Mouse (Mus musculus) embryonic facial prominence, embryonic 10.5 days (tissue): ENCODE data around the gene Cdc42ep3. TPM values are rescaled to one million over a fixed set of nuclear protein-coding genes. Genes with fewer than 3 reads are reported as not detected.
A peak's percentile ranks its signal among the peaks of the same experiment; 100 is the strongest.

ENCODE experiments used
- DNase-seq: peaks from one replicate; pipeline ENCODE4 v3.0.0-alpha.2; 2017; ENCODE audit warnings: low spot score
- H3K27ac ChIP-seq: fragments of 300-500 bp; sonication (generic); replicated peaks from 2 replicates; pipeline ENCODE4 v1.5.1; 2016; ENCODE audit warnings: mild to moderate bottlenecking
- H3K27me3 ChIP-seq: fragments of 300-500 bp; sonication (generic); replicated peaks from 2 replicates; pipeline ENCODE4 v1.6.1; 2016; ENCODE audit warnings: low read depth, mild to moderate bottlenecking; ENCODE audit not compliant: poor library complexity, severe bottlenecking
- H3K36me3 ChIP-seq: fragments of 300-500 bp; sonication (generic); replicated peaks from 2 replicates; pipeline ENCODE4 v1.6.1; 2016; ENCODE audit warnings: mild to moderate bottlenecking, moderate library complexity
- H3K4me1 ChIP-seq: fragments of 300-500 bp; sonication (generic); 2 replicates; pipeline ENCODE4 v1.6.1; 2016
- H3K4me3 ChIP-seq: fragments of 300-500 bp; sonication (generic); 2 replicates; pipeline ENCODE4 v1.5.1; 2016; ENCODE audit warnings: mild to moderate bottlenecking, moderate library complexity
- H3K9me3 ChIP-seq: fragments of 300-500 bp; sonication (generic); 2 replicates; pipeline ENCODE4 v1.6.1; 2016; ENCODE audit warnings: mild to moderate bottlenecking
- WGBS: fragments of 180-500 bp; shearing (Covaris S2); methylation state at CpG from one replicate; pipeline ENCODE4 v1.1.7; 2016; 5-methylcytosine and 5-hydroxymethylcytosine counted together
- polyA plus RNA-seq: library from polyadenylated mRNA; unstranded; fragments of >200 nt; fragmentation: Nextera tagmentation; extraction: Ambion mirVana; gene quantifications from 2 replicates; pipeline ENCODE4 v1.2.1, GENCODE M21; 2016

Cdc42ep3 gene
- polyA plus RNA-seq, 1 experiment from 2014 or later: 18.8 TPM

GRCm38 (mm10) chr17:79355271-79355991, 540 bp upstream of the Cdc42ep3 start:
- Histone ChIP-seq H3K4me3 (peak overlapping the region; percentile 77), H3K9me3 (no peaks in the 10 kb centered on the region), H3K27me3 (peaks cover 79% of the 10 kb centered on the region), H3K4me1 (peaks cover 42% of the 10 kb centered on the region), H3K27ac (peak overlapping the region; percentile 84), H3K36me3 (no peaks in the 10 kb centered on the region)
- WGBS: under 1% methylated on average over 59 of the region's 59 CpGs
- DNase-seq: peak; percentile 85

GRCm38 (mm10) chr17:79354174-79354443, 782 bp downstream of the Cdc42ep3 start:
- WGBS: 1% methylated on average over 6 of the region's 6 CpGs
- Histone ChIP-seq H3K27me3 (peaks cover 81% of the 10 kb centered on the region), H3K4me3 (peak overlapping the region; percentile 77), H3K4me1 (peaks cover 45% of the 10 kb centered on the region), H3K36me3 (no peaks in the 10 kb centered on the region), H3K27ac (peak overlapping the region; percentile 84), H3K9me3 (no peaks in the 10 kb centered on the region)
- no peak for DNase-seq

- H3K4me1 ChIP-seq: peaks cover 45% of the 10 kb centered on the region
- H3K36me3 ChIP-seq: no peaks in the 10 kb centered on the region
- 3% methylated on average over 16 of the region's 16 CpGs for WGBS
- H3K4me3 ChIP-seq: peak overlapping the region; percentile 77
- peak overlapping the region; percentile 84 for H3K27ac ChIP-seq
- peak; percentile 44 for DNase-seq
- H3K27me3 ChIP-seq: peaks cover 77% of the 10 kb centered on the region
- H3K9me3 ChIP-seq: no peaks in the 10 kb centered on the region
These were observed 1.3 kb downstream of the Cdc42ep3 start for GRCm38 (mm10) chr17:79353446-79354173.

DNA sequence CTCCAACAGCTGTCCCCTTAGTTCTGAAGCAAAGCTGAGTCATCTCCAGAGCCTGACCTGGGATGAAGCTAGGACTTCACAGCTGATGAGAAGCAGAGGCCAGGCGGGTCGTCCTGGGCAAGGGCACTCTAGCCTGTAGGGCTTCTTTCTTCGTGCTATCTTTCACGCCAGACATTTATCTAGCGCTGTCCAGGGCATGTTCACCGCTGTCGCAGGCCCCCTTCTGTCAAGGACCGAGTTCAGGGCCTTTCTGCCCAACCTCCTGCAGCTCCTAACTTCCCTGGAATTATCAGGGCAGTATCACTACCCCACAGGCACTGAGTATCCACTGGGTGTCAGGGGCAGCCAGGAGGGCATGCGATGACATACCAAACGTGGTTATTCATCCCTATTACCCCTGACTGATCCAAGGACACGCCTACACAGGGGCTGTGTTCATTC, 4.1 kb downstream of the Cdc42ep3 start:
- WGBS: 81% methylated on average over 11 of the region's 11 CpGs
- peak; percentile 8 for DNase-seq
- Histone ChIP-seq H3K4me3 (no peak overlapping the region), H3K9me3 (no peaks in the 10 kb centered on the region), H3K36me3 (no peaks in the 10 kb centered on the region), H3K4me1 (peaks cover 46% of the 10 kb centered on the region), H3K27ac (no peak overlapping the region), H3K27me3 (peaks cover 51% of the 10 kb centered on the region)

GRCm38 (mm10) chr17:79349371-79349770, 5.5 kb downstream of the Cdc42ep3 start:
- no peaks in the 10 kb centered on the region for H3K9me3 ChIP-seq
- no peak overlapping the region for H3K4me3 ChIP-seq
- H3K36me3 ChIP-seq: no peaks in the 10 kb centered on the region
- no peak overlapping the region for H3K27ac ChIP-seq
- peaks cover 37% of the 10 kb centered on the region for H3K27me3 ChIP-seq
- DNase-seq: no peak
- WGBS: 84% methylated on average over 4 of the region's 4 CpGs
- peaks cover 32% of the 10 kb centered on the region for H3K4me1 ChIP-seq

DNA sequence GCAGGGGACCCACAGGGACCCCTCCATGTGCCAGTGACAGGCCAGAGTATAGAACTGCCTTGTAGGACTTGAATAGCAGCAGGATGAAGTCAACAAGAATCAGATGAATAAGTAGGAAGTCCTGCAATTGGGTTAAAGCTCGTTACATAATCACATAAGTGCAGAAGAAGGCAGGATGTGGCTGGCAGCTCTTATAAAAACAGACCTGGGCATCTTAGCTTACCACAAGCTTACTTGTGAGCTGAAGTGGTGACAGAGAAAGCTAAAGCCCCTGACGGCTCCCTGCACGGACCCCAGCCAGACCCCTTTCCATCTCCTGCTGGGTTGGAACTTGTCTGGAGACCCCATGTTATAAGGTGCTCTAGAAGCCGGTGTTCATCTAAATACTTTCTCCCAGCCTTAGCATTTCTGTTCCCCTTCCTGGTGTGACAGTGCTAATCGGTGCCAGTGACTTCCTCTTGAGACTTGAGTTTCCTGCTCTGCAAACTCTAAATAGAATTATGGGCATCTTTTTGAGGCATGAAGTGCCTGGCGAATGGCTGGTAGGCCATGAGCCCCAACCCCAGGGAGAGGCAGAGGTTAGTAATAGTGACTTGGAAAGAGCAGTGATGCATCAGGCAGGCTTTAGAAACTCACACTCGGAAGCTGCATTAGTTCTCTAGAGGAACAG, 6.8 kb downstream of the Cdc42ep3 start:
- peak; percentile 5 for DNase-seq
- H3K4me1 ChIP-seq: peaks cover 19% of the 10 kb centered on the region
- 74% methylated on average over 7 of the region's 7 CpGs for WGBS

GRCm38 (mm10) chr17:79347291-79347690, 7.6 kb downstream of the Cdc42ep3 start:
- DNase-seq: peak; percentile 5
- H3K27me3 ChIP-seq: peaks cover 17% of the 10 kb centered on the region; the same call in 1 of the 2 replicates
- no peak overlapping the region for H3K27ac ChIP-seq
- H3K4me3 ChIP-seq: no peak overlapping the region
- peaks cover 16% of the 10 kb centered on the region for H3K4me1 ChIP-seq
- WGBS: 90% methylated on average over 4 of the region's 4 CpGs
- no peaks in the 10 kb centered on the region for H3K9me3 ChIP-seq
- no peaks in the 10 kb centered on the region for H3K36me3 ChIP-seq

More for the DNA sequence above, 6.8 kb downstream of the Cdc42ep3 start:
- no peaks in the 10 kb centered on the region for H3K9me3 ChIP-seq
- H3K27me3 ChIP-seq: peaks cover 24% of the 10 kb centered on the region
- no peaks in the 10 kb centered on the region for H3K36me3 ChIP-seq
- no peak overlapping the region for H3K27ac ChIP-seq
- H3K4me3 ChIP-seq: no peak overlapping the region

GRCm38 (mm10) chr17:79345001-79345709, 9.7 kb downstream of the Cdc42ep3 start:
- no peaks in the 10 kb centered on the region for H3K9me3 ChIP-seq
- no peak overlapping the region for H3K27ac ChIP-seq
- H3K4me1 ChIP-seq: peaks cover 10% of the 10 kb centered on the region
- H3K4me3 ChIP-seq: no peak overlapping the region
- WGBS: 91% methylated on average over 25 of the region's 25 CpGs
- no peaks in the 10 kb centered on the region for H3K36me3 ChIP-seq
- no peak for DNase-seq
- 0 out of 2 replicates have a peak, but pooled peaks cover 5% of the 10 kb centered on the region for H3K27me3 ChIP-seq

DNA sequence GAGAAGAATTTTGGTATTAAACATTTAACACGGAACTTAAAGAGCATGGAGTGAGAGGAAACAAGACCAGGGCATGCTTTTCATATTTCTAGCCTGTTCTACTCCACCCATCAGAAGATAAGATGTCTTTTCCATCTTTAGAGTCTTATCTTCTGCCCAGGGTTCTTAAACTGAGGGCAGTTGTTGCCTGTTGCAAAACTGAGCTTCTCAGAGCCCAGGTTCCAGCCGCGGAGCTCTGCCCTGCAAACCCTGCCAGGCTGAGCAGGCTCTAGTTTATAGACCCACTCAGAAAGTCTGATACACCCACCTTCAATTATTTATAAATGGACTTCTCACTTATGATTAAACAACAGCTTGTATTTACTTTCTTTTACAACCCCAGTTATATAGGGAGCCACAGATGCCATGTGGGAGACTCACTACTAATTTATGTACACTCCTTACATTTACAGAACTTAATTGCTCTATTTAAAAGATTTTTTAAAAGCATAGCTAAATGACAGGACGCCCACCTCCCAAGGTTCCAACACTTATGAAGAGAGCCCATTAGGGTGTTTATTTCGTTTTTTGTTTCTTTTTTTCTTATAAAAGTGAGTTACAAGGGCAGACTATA, 11.5 kb downstream of the Cdc42ep3 start:
- DNase-seq: peak; percentile 2
- no peaks in the 10 kb centered on the region for H3K36me3 ChIP-seq
- 66% methylated on average over 5 of the region's 5 CpGs for WGBS
- H3K4me3 ChIP-seq: no peak overlapping the region
- H3K9me3 ChIP-seq: no peaks in the 10 kb centered on the region
- no peak overlapping the region for H3K27ac ChIP-seq
- peaks cover 7% of the 10 kb centered on the region for H3K4me1 ChIP-seq
- no peaks in the 10 kb centered on the region for H3K27me3 ChIP-seq

GRCm38 (mm10) chr17:79342639-79343333, 12.1 kb downstream of the Cdc42ep3 start:
- no peak overlapping the region for H3K27ac ChIP-seq
- H3K4me3 ChIP-seq: no peak overlapping the region
- no peaks in the 10 kb centered on the region for H3K27me3 ChIP-seq
- H3K36me3 ChIP-seq: no peaks in the 10 kb centered on the region
- no peaks in the 10 kb centered on the region for H3K9me3 ChIP-seq
- whole genome bisulfite sequencing: 52% methylated on average over 3 of the region's 3 CpGs
- peaks cover 2% of the 10 kb centered on the region for H3K4me1 ChIP-seq
- peak; percentile 3 for DNase-seq

GRCm38 (mm10) chr17:79341946-79342470, 12.9 kb downstream of the Cdc42ep3 start:
- Histone ChIP-seq H3K4me1 (0 out of 2 replicates have a peak, but pooled peaks cover 3% of the 10 kb centered on the region), H3K4me3 (no peak overlapping the region), H3K9me3 (no peaks in the 10 kb centered on the region), H3K36me3 (no peaks in the 10 kb centered on the region; the same call in 1 of the 2 replicates), H3K27ac (no peak overlapping the region), H3K27me3 (no peaks in the 10 kb centered on the region)
- DNase-seq: peak; percentile 2
- 74% methylated on average over 7 of the region's 7 CpGs for WGBS
